Mouse (Mus musculus): ENCODE measurements around the gene Slit3.

Gene Slit3

GRCm38 (mm10) chr11:35469940-35470339, 348.9 kb downstream of the Slit3 start:
- no peak for DNase-seq (ENCODE audit: low spot score)

- DNase-seq (ENCODE audit: low spot score): no peak
Observed at GRCm38 (mm10) chr11:35470853-35471252, 349.8 kb downstream of the Slit3 start.

- no peak for DNase-seq (ENCODE audit: low spot score)
Observed at GRCm38 (mm10) chr11:35472842-35473616, 352.0 kb downstream of the Slit3 start.

GRCm38 (mm10) chr11:35473617-35473996, 352.6 kb downstream of the Slit3 start:
- DNase-seq (ENCODE audit: low spot score): no peak

- DNase-seq (ENCODE audit: low spot score): no peak
Observed at GRCm38 (mm10) chr11:35480146-35480545, 359.1 kb downstream of the Slit3 start.

GRCm38 (mm10) chr11:35481611-35482363, 360.8 kb downstream of the Slit3 start:
- no peak for DNase-seq (ENCODE audit: low spot score)

GRCm38 (mm10) chr11:35487966-35488365, 366.9 kb downstream of the Slit3 start:
- DNase-seq (ENCODE audit: low spot score): no peak

- DNase-seq (ENCODE audit: low spot score): no peak
Observed at GRCm38 (mm10) chr11:35491701-35492100, 370.7 kb downstream of the Slit3 start.

- DNase-seq (ENCODE audit: low spot score): no peak
Observed at GRCm38 (mm10) chr11:35496874-35497273, 375.9 kb downstream of the Slit3 start.

- DNase-seq (ENCODE audit: low spot score): no peak
Observed at GRCm38 (mm10) chr11:35497961-35498360, 376.9 kb downstream of the Slit3 start.

GRCm38 (mm10) chr11:35502128-35502527, 381.1 kb downstream of the Slit3 start:
- DNase-seq (ENCODE audit: low spot score): no peak

GRCm38 (mm10) chr11:35504051-35504450, 383.0 kb downstream of the Slit3 start:
- no peak for DNase-seq (ENCODE audit: low spot score)

- DNase-seq (ENCODE audit: low spot score): no peak
Observed at GRCm38 (mm10) chr11:35504916-35505315, 383.9 kb downstream of the Slit3 start.

- DNase-seq (ENCODE audit: low spot score): no peak
Observed at GRCm38 (mm10) chr11:35505316-35505715, 384.3 kb downstream of the Slit3 start.

- DNase-seq (ENCODE audit: low spot score): no peak
Observed at GRCm38 (mm10) chr11:35505817-35506216, 384.8 kb downstream of the Slit3 start.

GRCm38 (mm10) chr11:35507781-35508390, 386.9 kb downstream of the Slit3 start:
- DNase-seq (ENCODE audit: low spot score): no peak

GRCm38 (mm10) chr11:35512686-35513085, 391.7 kb downstream of the Slit3 start:
- no peak for DNase-seq (ENCODE audit: low spot score)

GRCm38 (mm10) chr11:35513343-35513742, 392.3 kb downstream of the Slit3 start:
- DNase-seq (ENCODE audit: low spot score): no peak

- DNase-seq (ENCODE audit: low spot score): no peak
Observed at GRCm38 (mm10) chr11:35522802-35523452, 401.9 kb downstream of the Slit3 start.

GRCm38 (mm10) chr11:35523773-35524172, 402.7 kb downstream of the Slit3 start:
- DNase-seq (ENCODE audit: low spot score): no peak

- DNase-seq (ENCODE audit: low spot score): no peak
Observed at GRCm38 (mm10) chr11:35526219-35526762, 405.3 kb downstream of the Slit3 start.

- DNase-seq (ENCODE audit: low spot score): no peak
Observed at GRCm38 (mm10) chr11:35527816-35528462, 406.9 kb downstream of the Slit3 start.
